In genomic region chr8:70486941-70487520, GRCm38 (mm10) we compare ENCODE assay signal across 8 mouse cellular contexts. TPM values are rescaled to one million over a fixed set of nuclear protein-coding genes. Genes with fewer than 3 reads are reported as not detected.
A peak's percentile ranks its signal among the peaks of the same experiment; 100 is the strongest.
DNase-seq lines count a peak whose midpoint lies in the region; ATAC-seq and TF ChIP-seq lines count a peak whose summit lies in the region.

TSS of gene Tmem59l (minus strand) at chr8:70487358.

- H3K36me3 ChIP-seq in heart, adult 2 months (ENCODE audit: control insufficient read depth, insufficient read depth, low read length) = no peaks in the 10 kb centered on the region
- no peaks in the 10 kb centered on the region for H3K36me3 ChIP-seq in ES-E14 (ENCODE audit: control insufficient read depth, insufficient read depth, low read length, poor library complexity, severe bottlenecking)
- no peaks in the 10 kb centered on the region for H3K36me3 ChIP-seq in embryonic facial prominence, embryonic 15.5 days

- H3K27ac ChIP-seq in heart, adult 2 months = no peak within 1 kb of the TSS
- H3K27ac ChIP-seq in ES-E14 (ENCODE audit: insufficient read depth, low read depth, low read length, poor library complexity, severe bottlenecking) = no peak within 1 kb of the TSS
- no peak within 1 kb of the TSS for H3K27ac ChIP-seq in embryonic facial prominence, embryonic 15.5 days (replicated peaks)

- TF ChIP-seq CTCF in heart, adult 2 months (IDR thresholded peaks at IDR 0.05) = no peak

- TF ChIP-seq EP300 in heart, adult 2 months (IDR thresholded peaks at IDR 0.05; ENCODE audit: insufficient read depth, low read depth, low read length) = no peak

- intact Hi-C loops in heart, adult 2 months (cut with DNase I) = no loop called here

- no peak for DNase-seq in heart, adult 2 months
- no peak for DNase-seq in heart, adult 9 months (ENCODE audit: low spot score in 2 of 2)
- DNase-seq in ES-E14 (ENCODE audit: low read depth, low spot score) = no peak
- no peak for DNase-seq in layer of hippocampus, postnatal 36 days
- peak; percentile 10 for DNase-seq in naive thymus-derived CD4-positive, alpha-beta T cell, adult 2 months (ENCODE audit: low read depth)
- DNase-seq in natural killer cell, adult 2 months (ENCODE audit: low spot score in 2 of 2) = no peak
- DNase-seq in gastrocnemius, postnatal 25 days = no peak

- H3K9ac ChIP-seq in heart, adult 2 months (ENCODE audit: low read depth, low read length) = no peak within 1 kb of the TSS
- H3K9ac ChIP-seq in ES-E14 (ENCODE audit: insufficient read depth, low read depth, low read length, poor library complexity, severe bottlenecking) = peak within 1 kb of the TSS; percentile 34
- no peak within 1 kb of the TSS for H3K9ac ChIP-seq in embryonic facial prominence, embryonic 15.5 days

- H3K4me3 ChIP-seq in heart, adult 2 months = peak within 1 kb of the TSS; percentile 47
- H3K4me3 ChIP-seq in ES-E14 (ENCODE audit: insufficient read depth in 1 of 2, low read depth in 1 of 2, low read length in 2 of 2, poor library complexity in 1 of 2, severe bottlenecking in 1 of 2) = peak within 1 kb of the TSS; percentile 45 to 62
- peak within 1 kb of the TSS; percentile 32 for H3K4me3 ChIP-seq in embryonic facial prominence, embryonic 15.5 days (replicated peaks)

- H3K79me2 ChIP-seq in heart, adult 2 months (replicated peaks; ENCODE audit: control insufficient read depth, insufficient read depth, low read length) = no peaks in the 10 kb centered on the region

- no peaks in the 10 kb centered on the region for H3K9me3 ChIP-seq in ES-E14 (ENCODE audit: control insufficient read depth, insufficient read depth, low read depth, low read length)
- H3K9me3 ChIP-seq in embryonic facial prominence, embryonic 15.5 days (replicated peaks) = no peaks in the 10 kb centered on the region

- in situ Hi-C loops in ES-E14 (cut with MboI; ENCODE audit: low sequenced_read_pairs in 2 of 2, unreplicated experiment in 2 of 2) = no loop called here

- peaks cover 6% of the 10 kb centered on the region for H3K4me1 ChIP-seq in heart, adult 2 months (ENCODE audit: control insufficient read depth, insufficient read depth, low read length)
- H3K4me1 ChIP-seq in ES-E14 (ENCODE audit: control insufficient read depth in 2 of 2, insufficient read depth in 2 of 2, low read length in 2 of 2, poor library complexity in 1 of 2) = peaks cover 7 to 23% of the 10 kb centered on the region in 2 experiments; a peak in 2 of 4 replicates
- peaks cover 49% of the 10 kb centered on the region for H3K4me1 ChIP-seq in embryonic facial prominence, embryonic 15.5 days

- no peak for TF ChIP-seq POLR2A in heart, adult 2 months (IDR thresholded peaks at IDR 0.05; ENCODE audit: insufficient read depth, low read depth, low read length)

- ATAC-seq in embryonic facial prominence, embryonic 15.5 days (ENCODE audit: insufficient number of reproducible peaks, low FRiP score, low TSS enrichment, low read depth) = no peak

- peak within 1 kb of the TSS; percentile 65 for H3K4me2 ChIP-seq in embryonic facial prominence, embryonic 15.5 days (replicated peaks)

- H3K27me3 ChIP-seq in heart, adult 2 months (ENCODE audit: control insufficient read depth, insufficient read depth, low read length) = peaks cover 17% of the 10 kb centered on the region
- H3K27me3 ChIP-seq in embryonic facial prominence, embryonic 15.5 days = peaks cover 61% of the 10 kb centered on the region

- 6% methylated on average over 33 of the region's 33 CpGs for WGBS in heart, adult 2 months
- 7% methylated on average over 33 of the region's 33 CpGs for WGBS in embryonic facial prominence, embryonic 15.5 days

TF ChIP-seq in ES-E14, 5 proteins besides CTCF, POLR2A, EP300 and RAD21:
- no peak for TF ChIP-seq MAFK (IDR thresholded peaks at IDR 0.05; ENCODE audit: insufficient read depth, low read depth, low read length)
- no peak for TF ChIP-seq ZC3H11A (IDR thresholded peaks at IDR 0.05; ENCODE audit: borderline replicate concordance, low read depth, low read length)
- TF ChIP-seq HCFC1 (IDR thresholded peaks at IDR 0.05; ENCODE audit: borderline replicate concordance, insufficient read depth, low read length) = no peak

RNA-seq across cellular contexts. Expression of gene Tmem59l, which starts in this region (rescaled TPM):
- total RNA-seq in heart, adult 2 months (2021) = not detected
- polyA plus RNA-seq in heart, adult 2 months (2012; rRNA removed) = 0.21 and 0.53 TPM in 2 replicates
- 5.3 and 8.0 TPM in 2 replicates for total RNA-seq in ES-E14 (2012; rRNA removed)
- polyA plus RNA-seq in embryonic facial prominence, embryonic 15.5 days (2015; fragmentation: Nextera tagmentation; extraction: Ambion mirVana) = 16.5 and 18.7 TPM in 2 replicates
- 100 to 1,000 TPM; 312 to 335 TPM for total RNA-seq in layer of hippocampus, postnatal 36 days (2021)
- total RNA-seq in gastrocnemius, postnatal 25 days (2021) = not detected

Comparison
In these comparisons a context has a peak if more than half of its experiments do, and no peak if none do; other contexts are left out.
1. RNA of gene Tmem59l (total RNA-seq): 312 to 335 TPM in layer of hippocampus, postnatal 36 days; 5.3 to 8.0 TPM in ES-E14, not detected in heart, adult 2 months and not detected in gastrocnemius, postnatal 25 days; every median in the first group is over 10 times any median in the second.
2. RNA of gene Tmem59l (polyA plus RNA-seq): 16.5 to 18.7 TPM in embryonic facial prominence, embryonic 15.5 days; 0.21 to 0.53 TPM in heart, adult 2 months; every median in the first group is over 10 times any median in the second.
3. Peak in every context shown above with its lines, with median percentiles within 50 percentile points of each other: H3K4me3 ChIP-seq.